Mouse (Mus musculus): ENCODE data around the gene Msrb3.

GRCm38 (mm10) chr10:120883732-120884131 lies 15.2 kb downstream of the Msrb3 start:
- TF ChIP-seq TAL1 (IDR thresholded peaks at IDR 0.05; ENCODE audit: low read length) (no peak), GATA1 (IDR thresholded peaks at IDR 0.05; ENCODE audit: low read length) (no peak)

Data from erythroblast, embryonic 14.5 days (primary cell).